Mouse (Mus musculus): ENCODE measurements at regions not wholly inside any gene's neighbourhood (a gene's known extent, or its start where the extent isn't known, plus 50 kb on each side); places are given as distances from the start of the nearest gene placed in this dataset.
A peak's percentile ranks its signal among the peaks of the same experiment; 100 is the strongest.

- H3K4me3 ChIP-seq (replicated peaks; ENCODE audit: low read depth, low read length) = no peak overlapping the region
- no peak overlapping the region for H3K27ac ChIP-seq
- WGBS = 47% methylated on average over 9 of the region's 9 CpGs
- no peaks in the 10 kb centered on the region for H3K36me3 ChIP-seq (ENCODE audit: insufficient read depth, low read length)
- no peaks in the 10 kb centered on the region for H3K9me3 ChIP-seq (replicated peaks; ENCODE audit: low read length)
- H3K9ac ChIP-seq (ENCODE audit: low read depth, low read length) = no peak overlapping the region
- H3K4me1 ChIP-seq (replicated peaks; ENCODE audit: insufficient read depth, low read length) = no peaks in the 10 kb centered on the region
- TF ChIP-seq CTCF (IDR thresholded peaks at IDR 0.05; ENCODE audit: low read depth) = peak; percentile 37
- ATAC-seq (replicated peaks; ENCODE audit: low FRiP score, low read depth) = peak; percentile 26; the same call in 1 of the 2 replicates
- no peak overlapping the region for H3K4me2 ChIP-seq (ENCODE audit: low read length)
- peak; percentile 65 for DNase-seq (ENCODE audit: low spot score)
- no peaks in the 10 kb centered on the region for H3K27me3 ChIP-seq (ENCODE audit: insufficient read depth, low read length)
Measured at GRCm38 (mm10) chr2:160587015-160587835, 58.5 kb upstream of the Top1 start.

GRCm38 (mm10) chr2:160588401-160588800 is 57.3 kb upstream of the Top1 start:
- no peaks in the 10 kb centered on the region for H3K36me3 ChIP-seq (ENCODE audit: insufficient read depth, low read length)
- no peaks in the 10 kb centered on the region for H3K4me1 ChIP-seq (replicated peaks; ENCODE audit: insufficient read depth, low read length)
- no peak for TF ChIP-seq CTCF (IDR thresholded peaks at IDR 0.05; ENCODE audit: low read depth)
- no peak overlapping the region for H3K4me2 ChIP-seq (ENCODE audit: low read length)
- ATAC-seq (replicated peaks; ENCODE audit: low FRiP score, low read depth) (no peak), DNase-seq (ENCODE audit: low spot score) (no peak)
- H3K9ac ChIP-seq (ENCODE audit: low read depth, low read length) = no peak overlapping the region
- no peaks in the 10 kb centered on the region for H3K27me3 ChIP-seq (ENCODE audit: insufficient read depth, low read length)
- no peak overlapping the region for H3K27ac ChIP-seq
- H3K4me3 ChIP-seq (replicated peaks; ENCODE audit: low read depth, low read length) = no peak overlapping the region
- 87% methylated on average over 9 of the region's 9 CpGs for WGBS
- no peaks in the 10 kb centered on the region for H3K9me3 ChIP-seq (replicated peaks; ENCODE audit: low read length)

- no peaks in the 10 kb centered on the region for H3K4me1 ChIP-seq (replicated peaks; ENCODE audit: insufficient read depth, low read length)
- H3K4me2 ChIP-seq (ENCODE audit: low read length) = no peak overlapping the region
- no peaks in the 10 kb centered on the region for H3K9me3 ChIP-seq (replicated peaks; ENCODE audit: low read length)
- 40% methylated on average over 13 of the region's 13 CpGs for WGBS
- TF ChIP-seq CTCF (IDR thresholded peaks at IDR 0.05; ENCODE audit: low read depth) = no peak
- H3K27me3 ChIP-seq (ENCODE audit: insufficient read depth, low read length) = no peaks in the 10 kb centered on the region
- ATAC-seq (replicated peaks; ENCODE audit: low FRiP score, low read depth) (no peak), DNase-seq (ENCODE audit: low spot score) (no peak)
- H3K27ac ChIP-seq = no peak overlapping the region
- H3K4me3 ChIP-seq (replicated peaks; ENCODE audit: low read depth, low read length) = no peak overlapping the region
- no peak overlapping the region for H3K9ac ChIP-seq (ENCODE audit: low read depth, low read length)
- no peaks in the 10 kb centered on the region for H3K36me3 ChIP-seq (ENCODE audit: insufficient read depth, low read length)
Measured at GRCm38 (mm10) chr2:160590209-160590910, 55.3 kb upstream of the Top1 start.

GRCm38 (mm10) chr2:160591446-160592180 is 54.1 kb upstream of the Top1 start:
- no peak for ATAC-seq (replicated peaks; ENCODE audit: low FRiP score, low read depth)
- H3K4me3 ChIP-seq (replicated peaks; ENCODE audit: low read depth, low read length) = no peak overlapping the region
- H3K9me3 ChIP-seq (replicated peaks; ENCODE audit: low read length) = no peaks in the 10 kb centered on the region
- H3K27ac ChIP-seq = no peak overlapping the region
- 62% methylated on average over 18 of the region's 18 CpGs for WGBS
- no peak for TF ChIP-seq CTCF (IDR thresholded peaks at IDR 0.05; ENCODE audit: low read depth)
- no peaks in the 10 kb centered on the region for H3K27me3 ChIP-seq (ENCODE audit: insufficient read depth, low read length)
- H3K9ac ChIP-seq (ENCODE audit: low read depth, low read length) = no peak overlapping the region
- no peak overlapping the region for H3K4me2 ChIP-seq (ENCODE audit: low read length)
- DNase-seq (ENCODE audit: low spot score) = no peak
- H3K4me1 ChIP-seq (replicated peaks; ENCODE audit: insufficient read depth, low read length) = no peaks in the 10 kb centered on the region
- no peaks in the 10 kb centered on the region for H3K36me3 ChIP-seq (ENCODE audit: insufficient read depth, low read length)

GRCm38 (mm10) chr2:160593035-160593434 is 52.7 kb upstream of the Top1 start:
- Histone ChIP-seq H3K27me3 (ENCODE audit: insufficient read depth, low read length) (no peaks in the 10 kb centered on the region), H3K9ac (ENCODE audit: low read depth, low read length) (no peak overlapping the region), H3K4me2 (ENCODE audit: low read length) (no peak overlapping the region), H3K4me3 (replicated peaks; ENCODE audit: low read depth, low read length) (no peak overlapping the region), H3K36me3 (ENCODE audit: insufficient read depth, low read length) (no peaks in the 10 kb centered on the region), H3K9me3 (replicated peaks; ENCODE audit: low read length) (no peaks in the 10 kb centered on the region), H3K4me1 (replicated peaks; ENCODE audit: insufficient read depth, low read length) (no peaks in the 10 kb centered on the region), H3K27ac (no peak overlapping the region)
- TF ChIP-seq CTCF (IDR thresholded peaks at IDR 0.05; ENCODE audit: low read depth) = peak; percentile 92
- 0% methylated on average over 2 of the region's 2 CpGs for WGBS
- DNase-seq (ENCODE audit: low spot score) (peak; percentile 68), ATAC-seq (replicated peaks; ENCODE audit: low FRiP score, low read depth) (no peak)

All from kidney, postnatal 0 days (tissue).